In genomic region chr11:113105371-113105770, GRCm38 (mm10) we compare ENCODE assay signal across 29 mouse cellular contexts.
DNase-seq lines count a peak whose midpoint lies in the region; ATAC-seq lines count a peak whose summit lies in the region.
"Had no signal": no experiment of that assay in that cellular context is flagged by ENCODE, and none has a peak within 500 bp of the region (broad histone marks: within the 10 kb centered on the region; RNA-seq: fewer than 3 reads in every experiment).

No protein-coding gene starts in this region.

- H3K9me3 ChIP-seq in hindbrain, embryonic 10.5 days, result no peaks in the 10 kb centered on the region
- H3K9me3 ChIP-seq in hindbrain, embryonic 13.5 days, result no peaks in the 10 kb centered on the region
- no peaks in the 10 kb centered on the region for H3K9me3 ChIP-seq in midbrain, embryonic 10.5 days (replicated peaks)
- H3K9me3 ChIP-seq in midbrain, embryonic 13.5 days, result no peaks in the 10 kb centered on the region
- no peaks in the 10 kb centered on the region for H3K9me3 ChIP-seq in limb, embryonic 12.5 days
- H3K9me3 ChIP-seq: forebrain, embryonic 12.5 days; hindbrain, embryonic 15.5 days; liver, embryonic 12.5 days; midbrain, embryonic 15.5 days; neural tube, embryonic 12.5 days had no signal

- H3K4me3 ChIP-seq in hindbrain, embryonic 10.5 days, result no peak overlapping the region
- no peak overlapping the region for H3K4me3 ChIP-seq in hindbrain, embryonic 13.5 days
- H3K4me3 ChIP-seq in midbrain, embryonic 10.5 days, result no peak overlapping the region
- no peak overlapping the region for H3K4me3 ChIP-seq in midbrain, embryonic 13.5 days (replicated peaks)
- no peak overlapping the region for H3K4me3 ChIP-seq in limb, embryonic 12.5 days (replicated peaks)
- H3K4me3 ChIP-seq: forebrain, embryonic 12.5 days; hindbrain, embryonic 15.5 days; liver, embryonic 12.5 days; midbrain, embryonic 15.5 days; neural tube, embryonic 12.5 days had no signal

- peaks cover 72% of the 10 kb centered on the region for H3K4me1 ChIP-seq in hindbrain, embryonic 10.5 days (replicated peaks)
- peaks cover 76% of the 10 kb centered on the region for H3K4me1 ChIP-seq in hindbrain, embryonic 13.5 days (replicated peaks)
- peaks cover 53% of the 10 kb centered on the region for H3K4me1 ChIP-seq in midbrain, embryonic 10.5 days
- peaks cover 48% of the 10 kb centered on the region for H3K4me1 ChIP-seq in midbrain, embryonic 13.5 days (replicated peaks)
- H3K4me1 ChIP-seq in limb, embryonic 12.5 days (replicated peaks), result peaks cover 55% of the 10 kb centered on the region

- no peaks in the 10 kb centered on the region for H3K36me3 ChIP-seq in hindbrain, embryonic 10.5 days
- no peaks in the 10 kb centered on the region for H3K36me3 ChIP-seq in hindbrain, embryonic 13.5 days
- no peaks in the 10 kb centered on the region for H3K36me3 ChIP-seq in midbrain, embryonic 10.5 days
- H3K36me3 ChIP-seq in midbrain, embryonic 13.5 days, result no peaks in the 10 kb centered on the region
- no peaks in the 10 kb centered on the region for H3K36me3 ChIP-seq in limb, embryonic 12.5 days
- H3K36me3 ChIP-seq: forebrain, embryonic 12.5 days; hindbrain, embryonic 15.5 days; liver, embryonic 12.5 days; midbrain, embryonic 15.5 days; neural tube, embryonic 12.5 days had no signal

- H3K27me3 ChIP-seq in hindbrain, embryonic 10.5 days (ENCODE audit: insufficient read depth, poor library complexity, severe bottlenecking), result no peaks in the 10 kb centered on the region
- no peaks in the 10 kb centered on the region for H3K27me3 ChIP-seq in hindbrain, embryonic 13.5 days
- H3K27me3 ChIP-seq in midbrain, embryonic 10.5 days (ENCODE audit: low read depth, poor library complexity, severe bottlenecking), result no peaks in the 10 kb centered on the region
- H3K27me3 ChIP-seq in midbrain, embryonic 13.5 days, result no peaks in the 10 kb centered on the region
- no peaks in the 10 kb centered on the region for H3K27me3 ChIP-seq in limb, embryonic 12.5 days
- H3K27me3 ChIP-seq: forebrain, embryonic 12.5 days; hindbrain, embryonic 15.5 days; liver, embryonic 12.5 days; midbrain, embryonic 15.5 days; neural tube, embryonic 12.5 days had no signal

- no peak overlapping the region for H3K4me2 ChIP-seq in hindbrain, embryonic 13.5 days
- no peak overlapping the region for H3K4me2 ChIP-seq in midbrain, embryonic 13.5 days (replicated peaks)
- no peak overlapping the region for H3K4me2 ChIP-seq in limb, embryonic 12.5 days
- H3K4me2 ChIP-seq: forebrain, embryonic 12.5 days; heart, embryonic 11.5 days; hindbrain, embryonic 15.5 days; liver, embryonic 12.5 days; midbrain, embryonic 15.5 days; neural tube, embryonic 12.5 days had no signal

- H3K27ac ChIP-seq in hindbrain, embryonic 10.5 days, result peak overlapping the region; percentile 40; the same call in 1 of the 2 replicates
- no peak overlapping the region for H3K27ac ChIP-seq in hindbrain, embryonic 13.5 days
- H3K27ac ChIP-seq in midbrain, embryonic 10.5 days (replicated peaks), result 0 out of 2 replicates have a peak overlapping the region, but pooled peaks have one; percentile 24
- H3K27ac ChIP-seq in midbrain, embryonic 13.5 days, result no peak overlapping the region
- peak overlapping the region; percentile 20; the same call in 1 of the 2 replicates for H3K27ac ChIP-seq in limb, embryonic 12.5 days
- H3K27ac ChIP-seq: forebrain, embryonic 12.5 days; hindbrain, embryonic 15.5 days; kidney, postnatal 0 days; liver, embryonic 12.5 days; macrophage; midbrain, embryonic 15.5 days; neural tube, embryonic 12.5 days had no signal

- ATAC-seq in hindbrain, embryonic 13.5 days (ENCODE audit: low FRiP score), result no peak
- no peak for ATAC-seq in midbrain, embryonic 13.5 days
- no peak for ATAC-seq in limb, embryonic 12.5 days (ENCODE audit: insufficient number of reproducible peaks, insufficient read depth, low FRiP score, low TSS enrichment, low read depth)
- ATAC-seq: forebrain, postnatal 0 days; inflammation-experienced regulatory T-cells, adult 6 months; liver, embryonic 12.5 days; liver, postnatal 0 days; lung, postnatal 0 days; midbrain, embryonic 15.5 days had no signal

- WGBS in hindbrain, embryonic 10.5 days, result 84% methylated on average over 11 of the region's 11 CpGs
- WGBS in hindbrain, embryonic 13.5 days, result 80% methylated on average over 11 of the region's 11 CpGs
- 80% methylated on average over 11 of the region's 11 CpGs for WGBS in midbrain, embryonic 10.5 days
- 74% methylated on average over 11 of the region's 11 CpGs for WGBS in midbrain, embryonic 13.5 days
- WGBS in limb, embryonic 12.5 days, result 62% methylated on average over 11 of the region's 11 CpGs

- DNase-seq in hindbrain, embryonic 10.5 days (ENCODE audit: low spot score), result no peak
- DNase-seq in midbrain, embryonic 10.5 days (ENCODE audit: low spot score), result no peak
- no peak for DNase-seq in urinary bladder, postnatal 14 days (ENCODE audit: low spot score)
- no peak for DNase-seq in cerebellum, adult 9-11 months
- DNase-seq: adrenal gland, postnatal 36 days; B cell, adult 2 months; cerebellum, adult 2 months; forebrain, postnatal 0 days; gastrocnemius, postnatal 10 days; heart, postnatal 4 days; kidney, adult 2 months; liver, postnatal 0 days; right cerebral cortex, adult 18-20 months; spleen, adult 18-20 months; thymus, adult 2 months; thymus, postnatal 36 days had no signal

- no peak overlapping the region for H3K9ac ChIP-seq in hindbrain, embryonic 13.5 days
- H3K9ac ChIP-seq in midbrain, embryonic 13.5 days (replicated peaks), result no peak overlapping the region
- H3K9ac ChIP-seq in limb, embryonic 12.5 days (replicated peaks), result no peak overlapping the region
- H3K9ac ChIP-seq: forebrain, embryonic 12.5 days; forebrain, postnatal 0 days; hindbrain, embryonic 15.5 days; liver, embryonic 12.5 days; liver, postnatal 0 days; midbrain, embryonic 15.5 days; neural tube, embryonic 12.5 days had no signal

Comparison
In these comparisons a context has a peak if more than half of its experiments do, and no peak if none do; other contexts are left out.
1. H3K27ac ChIP-seq: peak in hindbrain, embryonic 10.5 days (single experiment), midbrain, embryonic 10.5 days (single experiment) and limb, embryonic 12.5 days (single experiment); none in hindbrain, embryonic 13.5 days (single experiment) and midbrain, embryonic 13.5 days (single experiment).